Mouse (Mus musculus) cerebellum, adult 2 months (tissue): ENCODE measurements at regions not wholly inside any gene's neighbourhood (a gene's known extent, or its start where the extent isn't known, plus 50 kb on each side); places are given as distances from the start of the nearest gene placed in this dataset.
A peak's percentile ranks its signal among the peaks of the same experiment; 100 is the strongest.

Experiments used
- DNase-seq, 2 experiments: peaks; one replicate each; pipeline ENCODE4 v3.0.0; 2021
- H3K27ac ChIP-seq: fragments of 200-500 bp; 2 replicates; pipeline ENCODE4 v1.5.1; 2012; ENCODE audit warnings: low read length, control low read depth, inconsistent platforms; ENCODE audit not compliant: insufficient read depth
- H3K27me3 ChIP-seq: fragments of 200-500 bp; 2 replicates; pipeline ENCODE4 v1.6.1; 2012; ENCODE audit warnings: inconsistent platforms, mild to moderate bottlenecking, low read length, moderate library complexity; ENCODE audit not compliant: control insufficient read depth, insufficient read depth
- H3K4me1 ChIP-seq: fragments of 200-500 bp; 2 replicates; pipeline ENCODE4 v1.6.1; 2011; ENCODE audit warnings: low read length; ENCODE audit not compliant: control insufficient read depth, insufficient read depth
- H3K4me3 ChIP-seq: fragments of 200-500 bp; replicated peaks from 2 replicates; pipeline ENCODE3; 2011; ENCODE audit warnings: mild to moderate bottlenecking, low read depth, low read length, control low read depth; ENCODE audit not compliant: insufficient read depth
- CTCF ChIP-seq: fragments of 200-500 bp; IDR thresholded peaks from 2 replicates; pipeline ENCODE4 v1.5.1; 2011; ENCODE audit warnings: low read depth, mild to moderate bottlenecking, control low read depth, low read length, moderate library complexity, borderline replicate concordance; ENCODE audit not compliant: insufficient read depth
- POLR2A ChIP-seq: fragments of 200-500 bp; IDR thresholded peaks from 2 replicates; pipeline ENCODE4 v1.6.1; 2011; ENCODE audit warnings: low read length, control low read depth, borderline replicate concordance; ENCODE audit not compliant: insufficient read depth
- WGBS: fragments of 180-500 bp; shearing (Covaris S2); methylation state at CpG from one replicate; pipeline ENCODE4 v1.1.7; 2018; 5-methylcytosine and 5-hydroxymethylcytosine counted together

- H3K4me3 ChIP-seq, result no peak overlapping the region
- H3K4me1 ChIP-seq, result no peaks in the 10 kb centered on the region
- WGBS, result 91% methylated on average over 1 of the region's 1 CpGs
- H3K27me3 ChIP-seq, result no peaks in the 10 kb centered on the region; the same call in 1 of the 2 replicates
- no peak overlapping the region for H3K27ac ChIP-seq
- no peak for DNase-seq
- TF ChIP-seq CTCF, result no peak
- TF ChIP-seq POLR2A, result no peak
These were observed 132.9 kb upstream of the Sh3bp4 start for GRCm38 (mm10) chr1:88937327-88937726.

DNA sequence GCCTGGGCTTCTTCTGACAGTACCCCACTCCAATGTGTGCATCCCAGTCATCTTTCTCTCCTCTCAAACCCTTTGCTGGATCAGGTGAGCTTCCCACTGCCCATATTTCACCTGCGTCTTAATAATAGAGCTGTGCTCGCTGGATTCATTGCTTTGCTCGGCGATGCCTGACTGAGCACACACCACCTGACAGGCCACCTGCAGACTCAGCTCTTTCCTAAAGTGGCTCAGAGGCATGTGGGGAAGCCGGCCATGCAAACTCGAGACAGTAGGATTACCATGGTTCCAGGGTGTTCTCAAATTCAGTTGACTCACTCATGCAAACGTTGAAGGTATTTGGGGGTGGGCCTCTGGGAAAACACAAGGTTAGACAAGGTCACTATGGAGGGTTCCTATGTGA, 131.8 kb upstream of the Sh3bp4 start:
- no peaks in the 10 kb centered on the region for H3K4me1 ChIP-seq
- no peak for DNase-seq
- no peaks in the 10 kb centered on the region; the same call in 1 of the 2 replicates for H3K27me3 ChIP-seq
- no peak overlapping the region for H3K27ac ChIP-seq
- WGBS, result 37% methylated on average over 7 of the region's 7 CpGs
- TF ChIP-seq CTCF, result no peak
- TF ChIP-seq POLR2A, result no peak
- H3K4me3 ChIP-seq, result no peak overlapping the region

DNA sequence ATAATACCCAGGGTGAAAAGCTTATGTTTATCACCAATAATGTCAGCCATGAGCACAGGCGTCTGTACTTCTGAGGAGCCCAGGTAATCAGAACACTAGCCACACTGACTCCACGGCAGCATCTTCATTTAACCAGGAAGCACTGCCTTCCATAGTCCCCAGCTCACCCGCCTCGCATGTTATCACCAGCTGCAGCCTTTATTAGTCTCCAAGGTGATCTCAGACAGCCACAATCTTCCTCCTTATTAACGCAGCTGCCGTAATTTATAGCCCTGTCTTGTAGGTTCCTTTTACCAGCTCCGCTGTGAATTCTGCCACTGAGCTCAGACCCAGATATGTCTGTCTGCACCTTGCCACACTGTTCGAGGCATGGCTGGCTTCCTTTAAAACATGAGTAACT, 127.2 kb upstream of the Sh3bp4 start:
- no peak for TF ChIP-seq CTCF
- no peak for TF ChIP-seq POLR2A
- WGBS, result 87% methylated on average over 8 of the region's 8 CpGs
- Histone ChIP-seq H3K4me3 (no peak overlapping the region), H3K4me1 (no peaks in the 10 kb centered on the region), H3K27ac (no peak overlapping the region), H3K27me3 (no peaks in the 10 kb centered on the region)
- no peak for DNase-seq

- WGBS, result 92% methylated on average over 10 of the region's 10 CpGs
- Histone ChIP-seq H3K27me3 (no peaks in the 10 kb centered on the region), H3K4me3 (no peak overlapping the region), H3K27ac (no peak overlapping the region), H3K4me1 (no peaks in the 10 kb centered on the region)
- DNase-seq, result no peak
- no peak for TF ChIP-seq CTCF
- no peak for TF ChIP-seq POLR2A
These were observed 124.3 kb upstream of the Sh3bp4 start for GRCm38 (mm10) chr1:88945868-88946267.

DNA sequence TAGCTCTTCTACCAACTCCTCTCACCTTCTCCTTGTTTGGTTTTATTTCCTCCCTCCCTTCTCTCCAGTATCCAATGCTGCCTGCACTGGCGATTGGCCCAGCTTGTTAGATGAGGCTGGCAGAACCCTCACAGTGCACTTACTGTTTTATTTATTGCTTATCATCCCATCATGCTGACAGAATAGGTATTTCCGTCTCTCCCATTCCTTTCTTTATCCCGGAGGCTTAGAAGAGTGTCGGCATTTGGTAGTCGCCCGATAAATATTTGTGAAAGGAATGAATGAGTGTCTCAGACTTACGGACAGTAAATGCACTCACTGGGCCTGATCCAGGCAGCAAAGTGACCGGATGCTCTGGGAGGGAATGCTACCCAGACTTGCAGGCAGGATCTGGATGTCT, 123.8 kb upstream of the Sh3bp4 start:
- DNase-seq, result no peak
- 78% methylated on average over 8 of the region's 8 CpGs for WGBS
- no peak for TF ChIP-seq POLR2A
- Histone ChIP-seq H3K4me3 (no peak overlapping the region), H3K4me1 (no peaks in the 10 kb centered on the region), H3K27ac (no peak overlapping the region), H3K27me3 (no peaks in the 10 kb centered on the region)

DNA sequence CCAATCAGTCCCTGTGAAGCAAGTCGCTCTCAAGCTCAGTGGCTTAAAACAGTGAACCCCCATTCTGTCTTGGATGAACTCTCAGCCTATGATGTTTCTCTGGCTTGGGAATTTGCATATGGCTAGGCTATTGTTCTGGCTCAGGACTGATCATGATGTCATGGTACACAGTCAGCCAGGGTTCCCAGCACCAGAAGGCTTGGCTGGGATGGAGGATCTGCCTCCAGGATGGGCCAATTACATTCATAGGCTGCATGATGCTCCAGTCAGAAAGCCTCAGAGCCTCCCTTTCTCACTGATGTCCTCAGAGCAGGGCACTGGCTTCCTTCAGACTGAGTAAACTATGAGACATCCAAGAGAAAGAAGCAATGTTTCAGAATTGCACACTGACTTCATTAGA, 120.3 kb upstream of the Sh3bp4 start:
- no peaks in the 10 kb centered on the region for H3K27me3 ChIP-seq
- TF ChIP-seq CTCF, result no peak
- no peak for TF ChIP-seq POLR2A

DNA sequence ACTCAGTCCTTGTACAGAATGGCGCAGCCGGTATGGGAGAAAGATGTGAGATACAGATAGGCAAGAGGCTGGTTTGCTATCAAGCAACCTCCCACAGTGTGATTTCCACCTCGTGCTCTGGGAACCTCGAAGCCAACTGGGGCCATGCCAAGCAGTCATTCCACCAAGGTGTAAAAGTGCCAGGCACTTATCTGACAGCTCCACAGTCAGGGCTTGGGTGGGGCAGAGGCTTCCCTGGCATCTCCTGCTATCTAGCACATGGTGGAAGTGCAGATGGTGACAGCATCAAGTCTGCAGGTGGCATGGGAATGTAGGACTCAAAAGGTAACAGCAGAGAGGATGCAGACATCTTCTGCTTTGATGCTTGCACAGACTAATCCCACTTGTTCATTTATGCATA, 116.7 kb upstream of the Sh3bp4 start:
- DNase-seq, result peak; percentile 58 to 76
- 26% methylated on average over 4 of the region's 4 CpGs for WGBS
- TF ChIP-seq POLR2A (no peak), CTCF (no peak)

More for the DNA sequence above, 120.3 kb upstream of the Sh3bp4 start:
- Histone ChIP-seq H3K27ac (no peak overlapping the region), H3K4me1 (peaks cover 5% of the 10 kb centered on the region; the same call in 1 of the 2 replicates), H3K4me3 (no peak overlapping the region)
- no peak for DNase-seq
- WGBS, result 53% methylated on average over 1 of the region's 1 CpGs

DNA sequence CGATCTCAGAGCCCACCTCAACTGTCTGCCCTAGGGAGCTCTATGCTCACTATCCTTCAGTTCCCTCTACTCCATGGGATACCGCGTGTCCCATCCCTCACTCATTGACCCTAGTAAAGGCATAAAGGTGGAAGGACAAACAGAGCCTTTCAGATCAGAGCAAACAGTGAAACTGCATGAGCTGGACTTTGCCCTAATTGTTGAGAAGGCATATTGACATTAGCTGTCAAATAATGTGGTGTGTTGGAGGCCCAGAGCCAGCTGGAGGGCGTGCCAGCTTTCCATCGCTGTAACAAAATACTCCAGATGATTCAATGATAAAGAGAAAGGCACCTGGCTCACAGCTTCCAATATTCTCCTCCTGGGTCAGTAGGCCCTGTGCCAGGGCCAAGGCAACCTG, 115.4 kb upstream of the Sh3bp4 start:
- TF ChIP-seq CTCF, result no peak
- no peak for TF ChIP-seq POLR2A
- Histone ChIP-seq H3K27ac (no peak overlapping the region), H3K27me3 (no peaks in the 10 kb centered on the region), H3K4me3 (no peak overlapping the region), H3K4me1 (peaks cover 5% of the 10 kb centered on the region; the same call in 1 of the 2 replicates)
- WGBS, result 81% methylated on average over 5 of the region's 5 CpGs
- no peak for DNase-seq

More for the DNA sequence above, 116.7 kb upstream of the Sh3bp4 start:
- Histone ChIP-seq H3K4me1 (peaks cover 5% of the 10 kb centered on the region; the same call in 1 of the 2 replicates), H3K27ac (no peak overlapping the region), H3K27me3 (no peaks in the 10 kb centered on the region), H3K4me3 (no peak overlapping the region)

- WGBS, result 72% methylated on average over 5 of the region's 5 CpGs
- TF ChIP-seq CTCF, result no peak
- no peak for TF ChIP-seq POLR2A
- no peak for DNase-seq
- H3K27me3 ChIP-seq, result no peaks in the 10 kb centered on the region
- H3K4me3 ChIP-seq, result no peak overlapping the region
- no peak overlapping the region for H3K27ac ChIP-seq
- peaks cover 5% of the 10 kb centered on the region; the same call in 1 of the 2 replicates for H3K4me1 ChIP-seq
These were observed 113.2 kb upstream of the Sh3bp4 start for GRCm38 (mm10) chr1:88957061-88957460.
